Mouse (Mus musculus): ENCODE measurements around the gene Vps11.

DNA sequence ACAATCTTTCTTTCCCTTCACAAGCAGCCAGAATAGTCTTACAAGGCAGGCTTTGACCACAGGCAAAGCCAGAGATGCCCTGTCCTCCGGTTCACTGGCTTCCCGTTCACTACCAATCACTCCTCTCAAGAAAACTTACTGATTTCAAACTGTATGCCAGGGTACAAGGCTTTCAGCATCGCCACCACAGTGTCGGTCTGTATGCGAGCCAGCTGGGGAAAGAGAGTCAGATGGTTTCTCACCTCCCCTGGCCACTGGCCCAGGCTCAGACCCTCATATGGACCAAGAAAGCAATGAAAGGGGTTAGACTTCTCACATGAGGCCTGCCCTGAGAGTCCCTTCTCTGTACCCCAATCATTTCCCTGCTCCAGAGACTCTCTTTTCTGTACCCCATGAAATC is 20.0 kb downstream of the Vps11 start:
- TF ChIP-seq CTCF (IDR thresholded peaks at IDR 0.05; ENCODE audit: extremely low read depth, insufficient read depth, low read length), result no peak
- TF ChIP-seq POLR2A (IDR thresholded peaks at IDR 0.05; ENCODE audit: extremely low read depth, insufficient read depth, low read length), result no peak
